Mouse (Mus musculus) liver, adult 2 months (tissue): ENCODE measurements around the gene Lin37.
A peak's percentile ranks its signal among the peaks of the same experiment; 100 is the strongest.

Experiments
- CTCF ChIP-seq: fragments of 200-500 bp; IDR thresholded peaks from 2 replicates; pipeline ENCODE4 v1.5.1; 2011; ENCODE audit warnings: low read depth, low read length, control low read depth
- POLR2A ChIP-seq: fragments of 200-500 bp; IDR thresholded peaks from 2 replicates; pipeline ENCODE4 v1.6.1; 2011; ENCODE audit warnings: low read length, control low read depth; ENCODE audit not compliant: insufficient read depth; ENCODE audit errors: extremely low read depth

DNA sequence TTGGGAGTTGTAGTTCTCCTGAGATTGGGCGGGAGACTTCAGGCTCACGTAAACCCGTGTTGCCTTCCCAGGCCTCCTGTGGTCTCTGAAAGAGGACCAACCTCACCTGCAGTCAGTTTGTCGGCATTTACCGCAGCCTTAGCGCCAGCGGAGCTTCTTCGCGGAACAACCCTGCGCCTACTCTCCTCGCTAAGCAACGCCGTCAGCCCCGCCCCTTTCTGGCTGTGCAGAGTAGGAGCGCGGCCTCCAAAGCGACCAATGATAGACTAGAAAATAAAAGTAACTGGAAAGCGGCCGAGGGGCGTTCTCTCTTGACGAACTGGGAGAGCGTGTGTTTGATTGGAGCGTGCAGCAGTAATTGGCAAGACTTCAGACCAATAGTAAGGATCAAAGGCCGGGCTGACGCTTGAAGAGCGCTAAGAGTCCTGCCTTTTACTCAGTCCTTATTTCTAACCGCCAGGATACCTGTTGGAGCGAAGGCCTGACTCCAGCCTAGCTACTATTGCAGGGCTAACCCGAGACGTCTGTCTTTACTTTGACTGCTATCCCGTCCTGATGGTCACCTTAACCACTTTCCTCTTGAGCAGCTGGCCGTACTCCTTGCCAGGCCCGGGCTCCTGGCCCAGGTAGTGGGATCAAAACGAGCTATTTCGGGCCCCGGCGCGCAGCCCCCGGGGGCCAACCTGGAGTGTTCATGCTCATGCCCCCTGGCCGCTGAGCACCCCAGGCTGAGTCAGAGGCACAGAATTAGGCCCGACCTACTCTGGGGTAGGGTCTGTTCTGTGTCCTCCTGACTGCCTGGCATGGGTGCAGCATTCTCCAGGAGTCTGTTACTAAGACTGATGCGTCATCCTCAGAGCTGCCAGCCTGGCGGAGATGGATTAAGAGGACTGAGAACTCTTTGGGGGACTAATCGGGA lies 7.3 kb downstream of the Lin37 start, which contains the start of the genes Hspb6 and Proser3:
- TF ChIP-seq POLR2A: peak; percentile 72; the same call in 1 of the 2 replicates
- TF ChIP-seq CTCF: no peak
